1 mouse cellular context compared by ENCODE assay signal in genomic region chr11:61929323-61930097, GRCm38 (mm10).
TF ChIP-seq lines count a peak whose summit lies in the region.

No protein-coding gene starts in this region.

TF ChIP-seq in CH12.LX, 34 proteins besides CTCF, POLR2A, EP300 and RAD21 (continued from another document):
- no peak for TF ChIP-seq GABPA (IDR thresholded peaks at IDR 0.05; ENCODE audit: insufficient replicate concordance, low read depth, low read length)
- TF ChIP-seq KAT2A (IDR thresholded peaks at IDR 0.05; ENCODE audit: insufficient replicate concordance, low read length) = no peak
- TF ChIP-seq JUND (conservative IDR thresholded peaks at IDR 0.05; ENCODE audit: low read depth, low read length) = 0 out of 2 replicates have a peak, but pooled peaks have one; percentile 27
- TF ChIP-seq PAX5 (IDR thresholded peaks at IDR 0.05; ENCODE audit: low read length) = no peak
